In the genomic region with DNA sequence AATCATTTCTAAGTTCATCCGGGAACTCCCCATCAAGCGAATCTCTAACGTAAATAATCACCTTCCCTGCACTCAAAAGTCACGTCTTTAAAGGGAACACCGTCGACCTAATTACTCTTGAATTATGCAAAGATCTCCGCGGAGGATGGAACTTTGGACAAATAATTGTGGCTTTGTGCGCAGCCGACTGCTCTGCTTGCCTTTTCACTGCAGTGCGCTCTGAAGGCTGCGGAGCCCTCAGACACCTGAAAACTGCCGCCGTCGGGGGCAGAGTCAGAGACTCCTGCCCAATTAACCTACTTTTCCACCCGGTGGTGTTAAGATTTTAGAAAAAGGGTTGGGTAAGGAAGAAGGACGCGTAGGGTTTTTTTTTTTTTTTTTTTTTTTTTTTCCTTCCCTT, we compare ENCODE assay signal across 14 mouse cellular contexts. TPM values are rescaled to one million over a fixed set of nuclear protein-coding genes. Genes with fewer than 3 reads are reported as not detected.
DNase-seq lines count a peak whose midpoint lies in the region; ATAC-seq and TF ChIP-seq lines count a peak whose summit lies in the region.
"Had no signal": no experiment of that assay in that cellular context is flagged by ENCODE, and none has a peak within 500 bp of the region (broad histone marks: within the 10 kb centered on the region; RNA-seq: fewer than 3 reads in every experiment).

No protein-coding gene starts in this region.

- H3K9ac ChIP-seq in ES-E14 (ENCODE audit: insufficient read depth, low read depth, low read length, poor library complexity, severe bottlenecking) = no peak overlapping the region
- no peak overlapping the region for H3K9ac ChIP-seq in forebrain, embryonic 15.5 days (replicated peaks)
- no peak overlapping the region for H3K9ac ChIP-seq in midbrain, embryonic 12.5 days (replicated peaks)
- H3K9ac ChIP-seq: liver, embryonic 13.5 days had no signal

- H3K27me3 ChIP-seq in forebrain, embryonic 15.5 days = peaks cover 52% of the 10 kb centered on the region
- H3K27me3 ChIP-seq in midbrain, embryonic 12.5 days = peaks cover 57% of the 10 kb centered on the region

- DNase-seq in ES-E14 (ENCODE audit: low read depth, low spot score) = no peak
- DNase-seq in R1 (ENCODE audit: low read depth, low spot score) = peak; percentile 20
- DNase-seq in left cerebral cortex, adult 11 months (ENCODE audit: low spot score) = no peak
- no peak for DNase-seq in T-cell, adult 2 months (ENCODE audit: low spot score)
- DNase-seq in c-Kit-positive CD71-positive TER-119-positive erythroid progenitor cells, embryonic 14.5 days (ENCODE audit: low spot score) = no peak
- DNase-seq: adrenal gland, adult 8-10 months; kidney, postnatal 25 days; liver, embryonic 13.5 days had no signal

- no peaks in the 10 kb centered on the region for H3K9me3 ChIP-seq in ES-E14 (ENCODE audit: control insufficient read depth, insufficient read depth, low read depth, low read length)
- H3K9me3 ChIP-seq in forebrain, embryonic 15.5 days = no peaks in the 10 kb centered on the region
- no peaks in the 10 kb centered on the region for H3K9me3 ChIP-seq in midbrain, embryonic 12.5 days
- H3K9me3 ChIP-seq: liver, embryonic 13.5 days had no signal

- in situ Hi-C loops in ES-E14 (cut with MboI; ENCODE audit: low sequenced_read_pairs in 2 of 2, unreplicated experiment in 2 of 2) = no loop called here

- ATAC-seq in forebrain, embryonic 15.5 days (replicated peaks) = no peak
- no peak for ATAC-seq in midbrain, embryonic 12.5 days (ENCODE audit: low FRiP score, low read depth)
- ATAC-seq in activated CD4-positive, CD25-positive, alpha-beta regulatory T cell, adult 4 months = no peak

- under 1% methylated on average over 18 of the region's 18 CpGs for WGBS in forebrain, embryonic 15.5 days
- under 1% methylated on average over 18 of the region's 18 CpGs for WGBS in midbrain, embryonic 12.5 days

- H3K4me2 ChIP-seq in forebrain, embryonic 15.5 days (replicated peaks) = peak overlapping the region; percentile 27; the same call in 1 of the 2 replicates
- H3K4me2 ChIP-seq in midbrain, embryonic 12.5 days (replicated peaks) = peak overlapping the region; percentile 41
- H3K4me2 ChIP-seq: liver, embryonic 13.5 days had no signal

- no peaks in the 10 kb centered on the region for H3K36me3 ChIP-seq in ES-E14 (ENCODE audit: control insufficient read depth, insufficient read depth, low read length, poor library complexity, severe bottlenecking)
- no peaks in the 10 kb centered on the region for H3K36me3 ChIP-seq in forebrain, embryonic 15.5 days
- H3K36me3 ChIP-seq in midbrain, embryonic 12.5 days = no peaks in the 10 kb centered on the region
- H3K36me3 ChIP-seq: G1E; liver, embryonic 13.5 days had no signal

- no peak overlapping the region for H3K27ac ChIP-seq in ES-E14 (ENCODE audit: insufficient read depth, low read depth, low read length, poor library complexity, severe bottlenecking)
- H3K27ac ChIP-seq in forebrain, embryonic 15.5 days (replicated peaks) = no peak overlapping the region
- 0 out of 2 replicates have a peak overlapping the region, but pooled peaks have one; percentile 10 for H3K27ac ChIP-seq in midbrain, embryonic 12.5 days (replicated peaks)
- H3K27ac ChIP-seq: liver, embryonic 13.5 days had no signal

- H3K4me1 ChIP-seq in ES-E14 (ENCODE audit: control insufficient read depth in 2 of 2, insufficient read depth in 2 of 2, low read length in 2 of 2, poor library complexity in 1 of 2) = no peaks in the 10 kb centered on the region
- peaks cover 3% of the 10 kb centered on the region for H3K4me1 ChIP-seq in forebrain, embryonic 15.5 days
- peaks cover 11% of the 10 kb centered on the region for H3K4me1 ChIP-seq in midbrain, embryonic 12.5 days
- H3K4me1 ChIP-seq: liver, embryonic 13.5 days had no signal

- no peak overlapping the region for H3K4me3 ChIP-seq in ES-E14 (ENCODE audit: insufficient read depth in 1 of 2, low read depth in 1 of 2, low read length in 2 of 2, poor library complexity in 1 of 2, severe bottlenecking in 1 of 2)
- peak overlapping the region; percentile 22 for H3K4me3 ChIP-seq in forebrain, embryonic 15.5 days
- H3K4me3 ChIP-seq in midbrain, embryonic 12.5 days = peak overlapping the region; percentile 19
- H3K4me3 ChIP-seq: liver, embryonic 13.5 days had no signal

TF ChIP-seq in ES-E14, 5 proteins besides CTCF, POLR2A, EP300 and RAD21:
- TF ChIP-seq HCFC1 (IDR thresholded peaks at IDR 0.05; ENCODE audit: borderline replicate concordance, insufficient read depth, low read length) (no peak), ZC3H11A (IDR thresholded peaks at IDR 0.05; ENCODE audit: borderline replicate concordance, low read depth, low read length) (no peak), ZNF384 (IDR thresholded peaks at IDR 0.05; ENCODE audit: low read depth, low read length) (peak; percentile 73; the same call in 1 of the 2 replicates), MAFK (IDR thresholded peaks at IDR 0.05; ENCODE audit: insufficient read depth, low read depth, low read length) (no peak)

RNA-seq across cellular contexts. Expression of a gene that starts 54.8 kb away (rescaled TPM):
- 0.32 and 0.36 TPM in 2 replicates for total RNA-seq in ES-E14 (2012; rRNA removed)
- 9.6 and 9.8 TPM in 2 replicates for polyA plus RNA-seq in forebrain, embryonic 15.5 days (2015; fragmentation: Nextera tagmentation; extraction: Ambion mirVana)
- polyA plus RNA-seq in midbrain, embryonic 12.5 days (2016; fragmentation: Nextera tagmentation; extraction: Ambion mirVana) = 11.9 and 17.2 TPM in 2 replicates
- polyA plus RNA-seq in activated CD4-positive, CD25-positive, alpha-beta regulatory T cell, adult 4 months (2017; shearing (Covaris generic)) = not detected
- total RNA-seq: granulocyte monocyte progenitor cell, adult 5-6 weeks had no signal
- polyA plus RNA-seq: G1E; small intestine, adult 2 months had no signal

RNA-seq across cellular contexts. Expression of a gene that starts 58.2 kb away (rescaled TPM):
- total RNA-seq in ES-E14 (2012; rRNA removed) = not detected in 2 replicates
- 46.2 and 55.0 TPM in 2 replicates for polyA plus RNA-seq in forebrain, embryonic 15.5 days (2015; fragmentation: Nextera tagmentation; extraction: Ambion mirVana)
- 44.6 and 76.9 TPM in 2 replicates for polyA plus RNA-seq in midbrain, embryonic 12.5 days (2016; fragmentation: Nextera tagmentation; extraction: Ambion mirVana)
- polyA plus RNA-seq in activated CD4-positive, CD25-positive, alpha-beta regulatory T cell, adult 4 months (2017; shearing (Covaris generic)) = not detected
- total RNA-seq: adrenal gland, adult 8-10 months; granulocyte monocyte progenitor cell, adult 5-6 weeks had no signal
- polyA plus RNA-seq: G1E; liver, embryonic 13.5 days; small intestine, adult 2 months had no signal

Comparison
In these comparisons a context has a peak if more than half of its experiments do, and no peak if none do; other contexts are left out.
1. H3K4me3 ChIP-seq: peak in forebrain, embryonic 15.5 days (single experiment) and midbrain, embryonic 12.5 days (single experiment); none in ES-E14 (0 of 2).
2. RNA of a gene that starts 54.8 kb away (polyA plus RNA-seq): 11.9 to 17.2 TPM in midbrain, embryonic 12.5 days and 9.6 to 9.8 TPM in forebrain, embryonic 15.5 days; not detected in activated CD4-positive, CD25-positive, alpha-beta regulatory T cell, adult 4 months; every median in the first group is over 10 times any median in the second.
3. RNA of a gene that starts 58.2 kb away (polyA plus RNA-seq): 46.2 to 55.0 TPM in forebrain, embryonic 15.5 days and 44.6 to 76.9 TPM in midbrain, embryonic 12.5 days; not detected in activated CD4-positive, CD25-positive, alpha-beta regulatory T cell, adult 4 months; every median in the first group is over 10 times any median in the second.